Mouse (Mus musculus) midbrain, embryonic 11.5 days (tissue): ENCODE data around the gene Rcsd1. TPM values are rescaled to one million over a fixed set of nuclear protein-coding genes. Genes with fewer than 3 reads are reported as not detected.

ENCODE experiments used
- ATAC-seq: fragments of 200-750 bp; cut with Nextera tagmentation; 2 replicates; pipeline ENCODE4 v1.8.0; 2017; ENCODE audit warnings: moderate TSS enrichment, moderate library complexity; ENCODE audit not compliant: low FRiP score
- DNase-seq: peaks from one replicate; pipeline ENCODE4 v3.0.0; 2015; ENCODE audit warnings: low spot score; ENCODE audit errors: missing footprints
- H3K27ac ChIP-seq: fragments of 300-500 bp; sonication (generic); 2 replicates; pipeline ENCODE4 v1.5.1; 2014; ENCODE audit warnings: low read depth, low read length
- H3K27me3 ChIP-seq: fragments of 300-500 bp; sonication (generic); 2 replicates; pipeline ENCODE4 v1.6.1; 2014; ENCODE audit warnings: mild to moderate bottlenecking, low read length, moderate library complexity, mixed read lengths; ENCODE audit not compliant: control insufficient read depth, insufficient read depth
- H3K36me3 ChIP-seq: fragments of 300-500 bp; sonication (generic); 2 replicates; pipeline ENCODE4 v1.6.1; 2014; ENCODE audit warnings: mild to moderate bottlenecking, low read length, moderate library complexity, mixed read lengths; ENCODE audit not compliant: control insufficient read depth, insufficient read depth
- H3K4me1 ChIP-seq: fragments of 300-500 bp; sonication (generic); 2 replicates; pipeline ENCODE4 v1.6.1; 2014; ENCODE audit warnings: low read length; ENCODE audit not compliant: control insufficient read depth, insufficient read depth
- H3K4me2 ChIP-seq: fragments of 300-500 bp; sonication (generic); 2 replicates; pipeline ENCODE4 v1.6.1; 2014; ENCODE audit warnings: mild to moderate bottlenecking, moderate library complexity
- H3K4me3 ChIP-seq: fragments of 300-500 bp; sonication (generic); 2 replicates; pipeline ENCODE4 v1.5.1; 2014; ENCODE audit warnings: low read depth, low read length
- H3K9ac ChIP-seq: fragments of 300-500 bp; sonication (generic); 2 replicates; pipeline ENCODE4 v1.6.1; 2014; ENCODE audit warnings: low read length
- H3K9me3 ChIP-seq: fragments of 300-500 bp; sonication (generic); 2 replicates; pipeline ENCODE4 v1.6.1; 2016; ENCODE audit warnings: low read length; ENCODE audit not compliant: control insufficient read depth
- WGBS: fragments of 180-500 bp; shearing (Covaris S2); extraction: QIAGEN DNeasy Blood & Tissue Kit; methylation state at CpG from one replicate; pipeline ENCODE4 v1.1.7; 2014; 5-methylcytosine and 5-hydroxymethylcytosine counted together
- polyA plus RNA-seq: library from polyadenylated mRNA; unstranded; fragments of >200 nt; fragmentation: Nextera tagmentation; extraction: Ambion mirVana; gene quantifications from 2 replicates; pipeline ENCODE4 v1.2.1, GENCODE M21; 2014

The Rcsd1 gene
- polyA plus RNA-seq, 1 experiment from 2014 or later = 5.9 TPM

GRCm38 (mm10) chr1:165724219-165725033, 14.9 kb upstream of the Rcsd1 start:
- peaks cover 4% of the 10 kb centered on the region; the same call in 1 of the 2 replicates for H3K4me1 ChIP-seq
- no peak overlapping the region for H3K9ac ChIP-seq
- H3K36me3 ChIP-seq = no peaks in the 10 kb centered on the region
- no peaks in the 10 kb centered on the region for H3K9me3 ChIP-seq
- no peak overlapping the region for H3K4me3 ChIP-seq
- no peak overlapping the region for H3K27ac ChIP-seq
- DNase-seq (no peak), ATAC-seq (no peak)
- no peak overlapping the region for H3K4me2 ChIP-seq
- H3K27me3 ChIP-seq = no peaks in the 10 kb centered on the region
- 63% methylated on average over 11 of the region's 11 CpGs for WGBS

- H3K27ac ChIP-seq = no peak overlapping the region
Observed at GRCm38 (mm10) chr1:165722531-165723123, 13.1 kb upstream of the Rcsd1 start.

GRCm38 (mm10) chr1:165718543-165719105, 9.1 kb upstream of the Rcsd1 start:
- Histone ChIP-seq H3K9me3 (no peaks in the 10 kb centered on the region), H3K4me3 (no peak overlapping the region), H3K27me3 (no peaks in the 10 kb centered on the region), H3K4me2 (no peak overlapping the region), H3K27ac (no peak overlapping the region), H3K36me3 (no peaks in the 10 kb centered on the region), H3K9ac (no peak overlapping the region), H3K4me1 (no peaks in the 10 kb centered on the region)
- WGBS = 78% methylated on average over 15 of the region's 15 CpGs
- DNase-seq = peak; percentile 60
- ATAC-seq = no peak

More at GRCm38 (mm10) chr1:165722531-165723123, 13.1 kb upstream of the Rcsd1 start:
- ATAC-seq = no peak
- H3K36me3 ChIP-seq = no peaks in the 10 kb centered on the region
- no peak overlapping the region for H3K4me3 ChIP-seq
- no peaks in the 10 kb centered on the region for H3K27me3 ChIP-seq
- no peaks in the 10 kb centered on the region for H3K9me3 ChIP-seq
- H3K9ac ChIP-seq = no peak overlapping the region
- DNase-seq = peak; percentile 73
- WGBS = 94% methylated on average over 9 of the region's 9 CpGs
- H3K4me1 ChIP-seq = peaks cover 4% of the 10 kb centered on the region; the same call in 1 of the 2 replicates
- no peak overlapping the region for H3K4me2 ChIP-seq

- H3K4me2 ChIP-seq = no peak overlapping the region
Observed at GRCm38 (mm10) chr1:165717711-165718542, 8.4 kb upstream of the Rcsd1 start.

GRCm38 (mm10) chr1:165716426-165716825, 6.9 kb upstream of the Rcsd1 start:
- ATAC-seq = no peak
- H3K9ac ChIP-seq = no peak overlapping the region

More at GRCm38 (mm10) chr1:165717711-165718542, 8.4 kb upstream of the Rcsd1 start:
- no peaks in the 10 kb centered on the region for H3K9me3 ChIP-seq
- ATAC-seq (no peak), DNase-seq (peak; percentile 77)
- H3K4me3 ChIP-seq = no peak overlapping the region
- H3K27me3 ChIP-seq = no peaks in the 10 kb centered on the region
- no peaks in the 10 kb centered on the region for H3K36me3 ChIP-seq
- no peak overlapping the region for H3K9ac ChIP-seq
- H3K27ac ChIP-seq = no peak overlapping the region
- WGBS = 64% methylated on average over 11 of the region's 11 CpGs
- H3K4me1 ChIP-seq = no peaks in the 10 kb centered on the region

GRCm38 (mm10) chr1:165713798-165714197, 4.2 kb upstream of the Rcsd1 start:
- Histone ChIP-seq H3K27ac (no peak overlapping the region), H3K9me3 (no peaks in the 10 kb centered on the region), H3K9ac (no peak overlapping the region), H3K36me3 (no peaks in the 10 kb centered on the region), H3K4me2 (no peak overlapping the region), H3K4me3 (no peak overlapping the region), H3K4me1 (no peaks in the 10 kb centered on the region), H3K27me3 (peaks cover 2% of the 10 kb centered on the region; the same call in 1 of the 2 replicates)
- DNase-seq (peak; percentile 57), ATAC-seq (no peak)
- WGBS = 82% methylated on average over 5 of the region's 5 CpGs

More at GRCm38 (mm10) chr1:165716426-165716825, 6.9 kb upstream of the Rcsd1 start:
- Histone ChIP-seq H3K36me3 (no peaks in the 10 kb centered on the region), H3K9me3 (no peaks in the 10 kb centered on the region), H3K4me1 (no peaks in the 10 kb centered on the region), H3K27ac (no peak overlapping the region), H3K4me2 (no peak overlapping the region), H3K27me3 (no peaks in the 10 kb centered on the region), H3K4me3 (no peak overlapping the region)
- WGBS = 94% methylated on average over 4 of the region's 4 CpGs
- peak; percentile 66 for DNase-seq

GRCm38 (mm10) chr1:165711914-165712313, 2.4 kb upstream of the Rcsd1 start:
- peak; percentile 59 for DNase-seq
- WGBS = 89% methylated on average over 5 of the region's 5 CpGs
- no peaks in the 10 kb centered on the region; the same call in 1 of the 2 replicates for H3K4me1 ChIP-seq
- no peaks in the 10 kb centered on the region for H3K9me3 ChIP-seq
- H3K4me3 ChIP-seq = no peak overlapping the region
- H3K27me3 ChIP-seq = peaks cover 5% of the 10 kb centered on the region; the same call in 1 of the 2 replicates
- H3K36me3 ChIP-seq = no peaks in the 10 kb centered on the region
- no peak overlapping the region for H3K4me2 ChIP-seq
- H3K27ac ChIP-seq = no peak overlapping the region
- no peak for ATAC-seq
- H3K9ac ChIP-seq = no peak overlapping the region

- H3K4me2 ChIP-seq = peak overlapping the region; percentile 98
- 27% methylated on average over 9 of the region's 9 CpGs for WGBS
- H3K27me3 ChIP-seq = peaks cover 14% of the 10 kb centered on the region; the same call in 1 of the 2 replicates
- H3K9ac ChIP-seq = no peak overlapping the region
- no peaks in the 10 kb centered on the region; the same call in 1 of the 2 replicates for H3K4me1 ChIP-seq
- H3K4me3 ChIP-seq = no peak overlapping the region
- ATAC-seq (no peak), DNase-seq (no peak)
- H3K9me3 ChIP-seq = no peaks in the 10 kb centered on the region
- H3K27ac ChIP-seq = no peak overlapping the region
- H3K36me3 ChIP-seq = no peaks in the 10 kb centered on the region
Observed at GRCm38 (mm10) chr1:165708686-165709380, 724 bp downstream of the Rcsd1 start.
